Mouse (Mus musculus): ENCODE measurements around the gene Synpo2l. TPM values are rescaled to one million over a fixed set of nuclear protein-coding genes. Genes with fewer than 3 reads are reported as not detected.

Synpo2l gene
- polyA plus RNA-seq, 1 experiment, result 0.10 TPM

GRCm38 (mm10) chr14:20681742-20682141 lies 13.6 kb upstream of the Synpo2l start:
- DNase-seq (ENCODE audit: low spot score), result no peak

- no peak for DNase-seq (ENCODE audit: low spot score)
These were observed 9.8 kb upstream of the Synpo2l start for GRCm38 (mm10) chr14:20677906-20678305.

GRCm38 (mm10) chr14:20674064-20674833 lies 6.1 kb upstream of the Synpo2l start, which contains the start of gene Sec24c:
Sec24c (plus strand) TSS chr14:20674308.
- DNase-seq (ENCODE audit: low spot score), result peak; percentile 96

GRCm38 (mm10) chr14:20673735-20674063 lies 5.5 kb upstream of the Synpo2l start:
- no peak for DNase-seq (ENCODE audit: low spot score)

- no peak for DNase-seq (ENCODE audit: low spot score)
These were observed 4.8 kb upstream of the Synpo2l start for GRCm38 (mm10) chr14:20672990-20673389.

GRCm38 (mm10) chr14:20667469-20667868 lies 685 bp downstream of the Synpo2l start:
- DNase-seq (ENCODE audit: low spot score), result no peak

GRCm38 (mm10) chr14:20664436-20664835 lies 3.7 kb downstream of the Synpo2l start:
- no peak for DNase-seq (ENCODE audit: low spot score)

- DNase-seq (ENCODE audit: low spot score), result no peak
These were observed 4.6 kb downstream of the Synpo2l start for GRCm38 (mm10) chr14:20663601-20664000.

- no peak for DNase-seq (ENCODE audit: low spot score)
These were observed 5.4 kb downstream of the Synpo2l start for GRCm38 (mm10) chr14:20662740-20663139.

GRCm38 (mm10) chr14:20661661-20662331 lies 6.4 kb downstream of the Synpo2l start:
- no peak for DNase-seq (ENCODE audit: low spot score)

- DNase-seq (ENCODE audit: low spot score), result peak; percentile 68
These were observed 7.1 kb downstream of the Synpo2l start for GRCm38 (mm10) chr14:20660827-20661660.

GRCm38 (mm10) chr14:20659687-20660086 lies 8.5 kb downstream of the Synpo2l start:
- DNase-seq (ENCODE audit: low spot score), result no peak

GRCm38 (mm10) chr14:20658902-20659301 lies 9.3 kb downstream of the Synpo2l start:
- no peak for DNase-seq (ENCODE audit: low spot score)

GRCm38 (mm10) chr14:20658326-20658725 lies 9.8 kb downstream of the Synpo2l start:
- DNase-seq (ENCODE audit: low spot score), result no peak

GRCm38 (mm10) chr14:20656361-20656760 lies 11.8 kb downstream of the Synpo2l start, which contains the start of gene Myoz1:
Myoz1 (minus strand) TSS chr14:20656540.
- DNase-seq (ENCODE audit: low spot score), result no peak

GRCm38 (mm10) chr14:20655731-20656130 lies 12.4 kb downstream of the Synpo2l start:
- no peak for DNase-seq (ENCODE audit: low spot score)

GRCm38 (mm10) chr14:20654690-20655421 lies 13.3 kb downstream of the Synpo2l start:
- no peak for DNase-seq (ENCODE audit: low spot score)

GRCm38 (mm10) chr14:20651722-20652256 lies 16.4 kb downstream of the Synpo2l start:
- no peak for DNase-seq (ENCODE audit: low spot score)

- DNase-seq (ENCODE audit: low spot score), result no peak
These were observed 17.2 kb downstream of the Synpo2l start for GRCm38 (mm10) chr14:20651000-20651399.

GRCm38 (mm10) chr14:20646381-20646780 lies 21.8 kb downstream of the Synpo2l start:
- no peak for DNase-seq (ENCODE audit: low spot score)

GRCm38 (mm10) chr14:20645547-20645946 lies 22.6 kb downstream of the Synpo2l start:
- no peak for DNase-seq (ENCODE audit: low spot score)

All from urinary bladder, adult 2 months (tissue).